Mouse (Mus musculus) layer of hippocampus, postnatal 36 days (tissue): ENCODE measurements at regions not wholly inside any gene's neighbourhood (a gene's known extent, or its start where the extent isn't known, plus 50 kb on each side); places are given as distances from the start of the nearest gene placed in this dataset.

Source experiments
- DNase-seq, 2 experiments: peaks; one replicate each; pipeline ENCODE4 v3.0.0; 2022

- DNase-seq: no peak
Measured at GRCm38 (mm10) chr1:169332165-169332564, 199.1 kb downstream of the Nuf2 start.

GRCm38 (mm10) chr1:169313241-169313640 lies 218.0 kb downstream of the Nuf2 start:
- no peak for DNase-seq

- DNase-seq: no peak
Measured at GRCm38 (mm10) chr1:169283440-169283839, 247.8 kb downstream of the Nuf2 start.

- DNase-seq: no peak
Measured at GRCm38 (mm10) chr1:169270750-169271149, 260.5 kb downstream of the Nuf2 start.

- DNase-seq: no peak
Measured at GRCm38 (mm10) chr1:169263984-169264660, 267.1 kb downstream of the Nuf2 start.

GRCm38 (mm10) chr1:169254250-169254937 lies 276.9 kb downstream of the Nuf2 start:
- no peak for DNase-seq

GRCm38 (mm10) chr1:169252189-169252588 lies 279.1 kb downstream of the Nuf2 start:
- no peak for DNase-seq

GRCm38 (mm10) chr1:169249021-169249420 lies 282.2 kb downstream of the Nuf2 start:
- DNase-seq: peak; percentile 10 to 21

GRCm38 (mm10) chr1:169240377-169240776 lies 290.9 kb downstream of the Nuf2 start:
- no peak for DNase-seq

GRCm38 (mm10) chr1:169238671-169239090 lies 292.6 kb downstream of the Nuf2 start:
- DNase-seq: no peak

GRCm38 (mm10) chr1:169235276-169235681 lies 296.0 kb downstream of the Nuf2 start:
- DNase-seq: no peak

- no peak for DNase-seq
Measured at GRCm38 (mm10) chr1:169233368-169233767, 297.9 kb downstream of the Nuf2 start.

GRCm38 (mm10) chr1:169230097-169230496 lies 301.2 kb downstream of the Nuf2 start:
- no peak for DNase-seq

- no peak for DNase-seq
Measured at GRCm38 (mm10) chr1:169224431-169224830, 306.8 kb downstream of the Nuf2 start.

GRCm38 (mm10) chr1:169187658-169188057 lies 343.6 kb downstream of the Nuf2 start:
- DNase-seq: peak in 1 of 2 experiments; percentile 3

- DNase-seq: no peak
Measured at GRCm38 (mm10) chr1:169170405-169170804, 360.9 kb downstream of the Nuf2 start.

- no peak for DNase-seq
Measured at GRCm38 (mm10) chr1:169168033-169168432, 363.2 kb downstream of the Nuf2 start.

- DNase-seq: no peak
Measured at GRCm38 (mm10) chr1:169166041-169166850, 365.0 kb downstream of the Nuf2 start.

- DNase-seq: no peak
Measured at GRCm38 (mm10) chr1:169160858-169161257, 370.4 kb downstream of the Nuf2 start.

- no peak for DNase-seq
Measured at GRCm38 (mm10) chr1:169160220-169160619, 371.0 kb downstream of the Nuf2 start.

GRCm38 (mm10) chr1:169159786-169160185 lies 371.5 kb downstream of the Nuf2 start:
- no peak for DNase-seq

- no peak for DNase-seq
Measured at GRCm38 (mm10) chr1:169157496-169157895, 373.8 kb downstream of the Nuf2 start.

- DNase-seq: no peak
Measured at GRCm38 (mm10) chr1:169156875-169157274, 374.4 kb downstream of the Nuf2 start.
